Mouse (Mus musculus) cortical plate, adult 2 months (tissue): ENCODE data around the gene Mmp24.

Experiments used
- CTCF ChIP-seq: fragments of 200-500 bp; IDR thresholded peaks from 2 replicates; pipeline ENCODE4 v1.5.1; 2011; ENCODE audit warnings: mild to moderate bottlenecking, control low read depth, low read length; ENCODE audit not compliant: insufficient read depth; ENCODE audit errors: extremely low read depth
- POLR2A ChIP-seq: fragments of 200-500 bp; IDR thresholded peaks from 2 replicates; pipeline ENCODE4 v1.6.1; 2011; ENCODE audit warnings: mild to moderate bottlenecking, low read length, control low read depth; ENCODE audit not compliant: insufficient read depth; ENCODE audit errors: extremely low read depth

DNA sequence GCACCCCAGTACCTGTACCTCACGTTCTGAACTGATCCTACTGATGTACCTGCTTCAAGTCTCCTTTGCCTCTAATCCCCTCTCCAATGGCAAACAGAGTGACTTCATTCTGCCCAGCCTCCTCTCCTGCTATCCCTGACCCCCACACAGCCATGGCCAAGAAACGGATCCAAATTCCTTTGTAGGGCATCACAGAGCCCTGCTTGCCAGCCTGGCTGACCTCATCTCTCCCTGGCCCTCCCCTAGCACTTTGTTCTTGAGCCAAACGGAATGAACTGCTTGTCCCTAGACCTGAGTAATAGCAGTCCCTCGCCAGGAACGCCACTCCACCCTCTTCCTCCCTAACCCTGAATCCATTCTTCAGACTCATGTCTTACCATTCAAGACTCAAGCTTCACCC, 31.4 kb downstream of the Mmp24 start:
- no peak for TF ChIP-seq POLR2A
- TF ChIP-seq CTCF = no peak
